Mouse (Mus musculus): ENCODE data around the gene Ice1. TPM values are rescaled to one million over a fixed set of nuclear protein-coding genes. Genes with fewer than 3 reads are reported as not detected.

The Ice1 gene
- total RNA-seq (2022): 10 to 100 TPM; 59.3 to 70.0 (median 65.4) TPM

- DNase-seq (ENCODE audit: low spot score in 2 of 2): no peak
Observed at GRCm38 (mm10) chr13:70637282-70637661, at the start of gene Ice1. Gene Ice1 (minus strand): TSS chr13:70637634.

GRCm38 (mm10) chr13:70685825-70686224 lies 48.4 kb upstream of the Ice1 start:
- DNase-seq (ENCODE audit: low spot score in 2 of 2): no peak

GRCm38 (mm10) chr13:70684976-70685609 lies 47.7 kb upstream of the Ice1 start:
- no peak for DNase-seq (ENCODE audit: low spot score in 2 of 2)

GRCm38 (mm10) chr13:70681411-70682183 lies 44.2 kb upstream of the Ice1 start:
- DNase-seq (ENCODE audit: low spot score in 2 of 2): no peak

- no peak for DNase-seq (ENCODE audit: low spot score in 2 of 2)
Observed at GRCm38 (mm10) chr13:70680316-70680715, 42.9 kb upstream of the Ice1 start.

GRCm38 (mm10) chr13:70677689-70678088 lies 40.3 kb upstream of the Ice1 start:
- no peak for DNase-seq (ENCODE audit: low spot score in 2 of 2)

- DNase-seq (ENCODE audit: low spot score in 2 of 2): peak in 1 of 2 experiments; percentile 40
Observed at GRCm38 (mm10) chr13:70676243-70677183, 39.1 kb upstream of the Ice1 start.

GRCm38 (mm10) chr13:70674998-70675397 lies 37.6 kb upstream of the Ice1 start:
- DNase-seq (ENCODE audit: low spot score in 2 of 2): peak; percentile 46 to 50

- peak; percentile 25 to 49 for DNase-seq (ENCODE audit: low spot score in 2 of 2)
Observed at GRCm38 (mm10) chr13:70670080-70670479, 32.6 kb upstream of the Ice1 start.

- no peak for DNase-seq (ENCODE audit: low spot score in 2 of 2)
Observed at GRCm38 (mm10) chr13:70659715-70660114, 22.3 kb upstream of the Ice1 start.

- no peak for DNase-seq (ENCODE audit: low spot score in 2 of 2)
Observed at GRCm38 (mm10) chr13:70656741-70657140, 19.3 kb upstream of the Ice1 start.

- no peak for DNase-seq (ENCODE audit: low spot score in 2 of 2)
Observed at GRCm38 (mm10) chr13:70656329-70656728, 18.9 kb upstream of the Ice1 start.

- DNase-seq (ENCODE audit: low spot score in 2 of 2): no peak
Observed at GRCm38 (mm10) chr13:70655570-70655969, 18.1 kb upstream of the Ice1 start.

- no peak for DNase-seq (ENCODE audit: low spot score in 2 of 2)
Observed at GRCm38 (mm10) chr13:70654091-70654770, 16.8 kb upstream of the Ice1 start.

- DNase-seq (ENCODE audit: low spot score in 2 of 2): no peak
Observed at GRCm38 (mm10) chr13:70653457-70653856, 16.0 kb upstream of the Ice1 start.

- DNase-seq (ENCODE audit: low spot score in 2 of 2): no peak
Observed at GRCm38 (mm10) chr13:70650011-70650436, 12.6 kb upstream of the Ice1 start.

GRCm38 (mm10) chr13:70645968-70646505 lies 8.6 kb upstream of the Ice1 start:
- DNase-seq (ENCODE audit: low spot score in 2 of 2): no peak

GRCm38 (mm10) chr13:70644083-70644462 lies 6.6 kb upstream of the Ice1 start:
- DNase-seq (ENCODE audit: low spot score in 2 of 2): no peak

- peak in 1 of 2 experiments; percentile 71 for DNase-seq (ENCODE audit: low spot score in 2 of 2)
Observed at GRCm38 (mm10) chr13:70643408-70644082, 6.1 kb upstream of the Ice1 start.

GRCm38 (mm10) chr13:70641941-70642340 lies 4.5 kb upstream of the Ice1 start:
- no peak for DNase-seq (ENCODE audit: low spot score in 2 of 2)

Measured in layer of hippocampus, adult 8-10 months (tissue).